Mouse (Mus musculus) T-helper 17 cell (primary cell): ENCODE results near the gene Slc45a3.

Experiments used
- in situ Hi-C, 2 experiments: fragments of 300-600 bp; cut with MboI, MseI; formaldehyde crosslinking; loops; 1 replicate in 1 of 2; 2 replicates in 1 of 2; pipeline ENCODE4 v1.15.1; 2025; ENCODE audit warnings: high pct_unique_total_duplicates in 2 of 2

Gene Slc45a3

DNA sequence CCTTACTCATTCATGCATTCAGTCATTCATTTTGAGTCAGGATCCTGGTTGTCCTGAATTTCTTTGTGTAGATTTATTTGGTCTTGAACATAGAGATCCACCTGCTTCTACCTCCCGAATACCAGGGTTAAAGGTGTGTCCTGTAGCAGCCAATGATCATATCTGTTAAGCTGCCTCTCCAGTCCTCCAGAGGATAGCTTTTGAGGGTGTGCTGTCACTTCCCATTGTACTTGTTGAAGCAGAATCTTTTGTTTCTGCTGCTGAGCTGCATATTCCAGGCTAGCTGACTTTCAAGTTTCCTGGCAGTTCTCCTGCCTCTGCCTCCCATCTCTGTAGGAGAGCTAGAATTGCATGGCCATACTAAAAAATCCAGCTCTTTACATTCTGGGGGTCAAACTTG, 53.9 kb downstream of the Slc45a3 start:
- in situ Hi-C loops, result loop anchor here in 1 of 2 experiments (25.0 kb wide), 1 partner anchor 1121 kb away; the partner anchor contains the start of gene Ppp1r15b

GRCm38 (mm10) chr1:132019876-132020275, 57.1 kb downstream of the Slc45a3 start:
- in situ Hi-C loops, result loop anchor here in 1 of 2 experiments (25.0 kb wide), 1 partner anchor 1117 kb away; the partner anchor contains the start of gene Ppp1r15b

GRCm38 (mm10) chr1:132022107-132022506, 59.3 kb downstream of the Slc45a3 start:
- in situ Hi-C loops, result loop anchor here in 1 of 2 experiments (25.0 kb wide), 1 partner anchor 1115 kb away; the partner anchor contains the start of gene Ppp1r15b

GRCm38 (mm10) chr1:132026925-132027646, 64.3 kb downstream of the Slc45a3 start:
- in situ Hi-C loops, result no loop called here

- in situ Hi-C loops, result no loop called here
Measured at GRCm38 (mm10) chr1:132027978-132028377, 65.2 kb downstream of the Slc45a3 start.

DNA sequence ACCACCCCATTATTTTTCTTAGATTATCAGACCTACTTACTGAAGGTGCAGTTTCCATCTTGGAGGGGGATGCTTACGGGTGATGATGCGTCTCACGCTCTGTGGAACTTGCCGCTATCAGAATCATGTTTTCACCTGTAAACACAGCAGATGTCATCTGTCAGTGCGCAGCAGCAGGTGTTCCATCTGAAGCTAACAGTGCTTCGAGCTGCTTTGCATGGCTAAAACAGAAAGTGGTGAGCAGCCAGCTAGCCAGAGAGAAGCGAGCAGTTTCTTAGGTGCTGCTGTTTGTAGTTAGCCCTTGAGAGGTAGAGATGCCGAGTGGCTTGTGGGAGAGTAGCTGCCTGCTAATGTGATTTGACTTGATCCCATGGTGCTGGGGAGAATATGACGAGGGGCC, 65.6 kb downstream of the Slc45a3 start:
- in situ Hi-C loops, result no loop called here

DNA sequence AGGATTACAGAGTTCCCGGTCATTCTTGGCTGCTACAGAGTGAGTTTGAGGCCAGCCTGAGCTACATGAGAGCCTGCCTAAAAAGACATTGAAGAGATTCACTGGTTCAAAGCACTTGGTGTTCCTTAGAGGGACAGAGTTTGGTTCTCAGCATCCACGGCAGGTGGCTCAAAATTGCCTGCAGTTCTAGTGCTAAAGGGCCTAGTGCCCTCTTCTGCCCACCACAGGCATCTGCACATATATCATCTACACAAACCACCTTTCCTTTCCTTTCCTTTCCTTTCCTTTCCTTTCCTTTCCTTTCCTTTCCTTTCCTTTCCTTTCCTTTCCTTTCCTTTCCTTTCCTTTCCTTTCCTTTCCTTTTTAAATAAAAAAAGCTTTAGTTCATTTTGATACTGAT, 67.8 kb downstream of the Slc45a3 start:
- in situ Hi-C loops, result no loop called here

GRCm38 (mm10) chr1:132032172-132032571, 69.4 kb downstream of the Slc45a3 start:
- in situ Hi-C loops, result no loop called here
